Comparison of ENCODE assay signal across 8 mouse cellular contexts in genomic region chr17:46152847-46153782, GRCm38 (mm10). TPM values are rescaled to one million over a fixed set of nuclear protein-coding genes. Genes with fewer than 3 reads are reported as not detected.
DNase-seq lines count a peak whose midpoint lies in the region; ATAC-seq lines count a peak whose summit lies in the region.

TSS of gene Mad2l1bp (minus strand) at chr17:46153553.

- H3K27me3 ChIP-seq in hindbrain, embryonic 11.5 days (ENCODE audit: control insufficient read depth, insufficient read depth, low read length): no peaks in the 10 kb centered on the region

- H3K4me2 ChIP-seq in hindbrain, embryonic 11.5 days (replicated peaks; ENCODE audit: low read depth, low read length): peak within 1 kb of the TSS; percentile 78

- H3K4me3 ChIP-seq in hindbrain, embryonic 11.5 days (ENCODE audit: low read depth, low read length): peak within 1 kb of the TSS; percentile 57

- H3K9ac ChIP-seq in hindbrain, embryonic 11.5 days (ENCODE audit: low read depth, low read length): peak within 1 kb of the TSS; percentile 76

- no peaks in the 10 kb centered on the region for H3K9me3 ChIP-seq in hindbrain, embryonic 11.5 days (ENCODE audit: control insufficient read depth, low read length)

- no peak within 1 kb of the TSS for H3K27ac ChIP-seq in hindbrain, embryonic 11.5 days (ENCODE audit: low read depth, low read length)

- H3K36me3 ChIP-seq in hindbrain, embryonic 11.5 days (ENCODE audit: control insufficient read depth, insufficient read depth, low read length): no peaks in the 10 kb centered on the region

- peaks cover 4% of the 10 kb centered on the region; the same call in 1 of the 2 replicates for H3K4me1 ChIP-seq in hindbrain, embryonic 11.5 days (replicated peaks; ENCODE audit: control insufficient read depth, insufficient read depth, low read length)

- DNase-seq in NIH3T3 (ENCODE audit: low read depth): peak; percentile 92
- DNase-seq in cerebellum, adult 9-11 months: peak; percentile 89
- peak; percentile 87 to 94 for DNase-seq in frontal cortex, adult 2 months (ENCODE audit: extremely low spot score in 1 of 2, low spot score in 1 of 2)
- DNase-seq in hindbrain, embryonic 11.5 days (ENCODE audit: low spot score): peak; percentile 91
- peak; percentile 71 to 87 for DNase-seq in layer of hippocampus, postnatal 14 days (ENCODE audit: low spot score in 2 of 2)
- peak; percentile 91 for DNase-seq in lung, postnatal 14 days
- peak; percentile 97 for DNase-seq in retina, postnatal 1 day
- DNase-seq in urinary bladder, adult 18-20 months (ENCODE audit: low spot score in 2 of 2): peak; percentile 61 to 80

- ATAC-seq in hindbrain, embryonic 11.5 days (ENCODE audit: low FRiP score): peak; percentile 92

- WGBS in hindbrain, embryonic 11.5 days: 8% methylated on average over 33 of the region's 33 CpGs

RNA-seq across cellular contexts. Expression of gene Mad2l1bp, which starts in this region (rescaled TPM):
- polyA plus RNA-seq in frontal cortex, adult 2 months (2012; rRNA removed): 14.2 and 14.8 TPM in 2 replicates
- 37.9 and 38.0 TPM in 2 replicates for polyA plus RNA-seq in hindbrain, embryonic 11.5 days (2014; fragmentation: Nextera tagmentation; extraction: Ambion mirVana)
- 10 to 100 TPM in 1 of 2 experiments, 1 to 10 TPM in 1; 9.0 to 11.3 TPM for total RNA-seq in layer of hippocampus, postnatal 14 days (2021)
